Mouse (Mus musculus): ENCODE data around the gene Htra2.

Gene Htra2

GRCm38 (mm10) chr6:83031111-83031510 lies 24.0 kb downstream of the Htra2 start:
- no peak for DNase-seq

DNA sequence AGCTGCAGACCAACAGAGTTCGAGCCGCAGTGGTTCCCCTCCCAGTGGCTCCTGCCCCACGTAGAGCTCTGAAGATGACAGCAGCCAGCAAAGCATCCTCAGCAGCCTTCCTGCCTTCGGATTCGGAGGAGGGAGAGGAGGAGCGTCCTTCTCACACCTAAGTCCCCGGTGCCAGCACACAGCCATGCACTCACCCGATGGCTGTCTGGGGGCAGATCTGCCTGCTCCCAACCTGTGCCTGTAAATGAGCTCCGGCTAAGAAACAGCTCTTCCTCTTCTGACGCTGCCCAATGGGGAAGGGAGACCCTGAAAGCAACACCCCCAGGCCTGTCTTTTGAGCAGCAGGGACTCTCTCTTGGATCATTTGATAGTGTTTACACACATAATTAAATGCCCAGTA lies 25.3 kb downstream of the Htra2 start:
- no peak for DNase-seq

DNA sequence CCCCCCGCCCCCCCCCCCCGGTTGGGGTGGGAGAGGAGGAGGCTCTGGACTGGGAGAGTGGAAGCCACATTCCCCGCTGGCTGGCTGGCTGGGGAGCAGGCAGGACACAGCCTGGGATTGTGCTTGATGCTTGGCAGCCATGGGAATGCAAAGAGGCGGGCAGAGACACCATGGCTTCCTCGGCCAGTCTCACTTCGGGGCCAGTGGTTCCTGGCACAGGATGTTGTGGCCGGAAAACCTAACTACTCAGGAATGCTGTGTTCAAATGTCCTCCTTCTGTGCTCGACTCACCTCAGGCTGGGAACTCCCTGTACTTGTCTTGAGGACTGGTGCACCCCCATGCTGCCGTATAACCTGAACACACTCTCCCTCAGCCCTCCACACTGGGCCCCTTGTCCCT lies 27.4 kb downstream of the Htra2 start:
- no peak for DNase-seq

DNA sequence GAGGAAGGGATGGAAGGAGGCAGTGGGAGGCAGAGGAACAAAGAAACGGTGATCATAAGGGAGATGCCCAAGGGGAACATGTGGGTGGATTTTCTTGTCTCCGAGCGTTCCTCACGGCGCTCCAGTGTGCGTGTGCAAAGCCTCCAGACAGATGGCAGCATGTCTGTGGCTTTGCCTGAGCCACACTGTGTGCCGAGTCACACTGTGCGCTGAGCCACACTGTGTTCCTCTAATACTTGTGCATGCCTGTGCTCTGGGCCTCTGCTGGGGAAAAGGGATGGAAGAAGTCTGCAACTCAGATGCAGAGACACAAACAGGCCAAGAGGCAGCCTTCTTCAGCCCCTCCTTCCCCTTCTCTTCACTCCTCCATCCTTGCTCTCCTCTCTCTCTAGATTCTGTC lies 27.8 kb downstream of the Htra2 start:
- no peak for DNase-seq

DNA sequence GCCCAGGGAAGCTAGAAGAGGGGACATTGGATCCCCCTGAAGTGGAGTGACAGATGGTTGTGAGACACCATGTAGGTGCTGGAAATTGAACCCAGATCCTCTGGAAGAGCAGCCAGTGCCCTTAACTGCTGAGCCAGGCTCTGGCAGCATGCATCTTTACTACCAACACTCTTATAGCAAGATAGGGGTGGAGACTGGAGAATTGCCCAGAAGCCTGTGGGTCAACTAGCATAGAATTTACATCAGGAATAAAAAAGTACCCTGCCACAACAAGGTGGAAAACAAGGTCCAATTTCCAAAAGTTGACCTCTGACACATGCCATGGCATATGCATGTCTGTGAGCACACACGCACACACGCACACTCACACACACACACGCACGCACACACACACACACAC lies 29.9 kb downstream of the Htra2 start:
- DNase-seq: no peak

DNA sequence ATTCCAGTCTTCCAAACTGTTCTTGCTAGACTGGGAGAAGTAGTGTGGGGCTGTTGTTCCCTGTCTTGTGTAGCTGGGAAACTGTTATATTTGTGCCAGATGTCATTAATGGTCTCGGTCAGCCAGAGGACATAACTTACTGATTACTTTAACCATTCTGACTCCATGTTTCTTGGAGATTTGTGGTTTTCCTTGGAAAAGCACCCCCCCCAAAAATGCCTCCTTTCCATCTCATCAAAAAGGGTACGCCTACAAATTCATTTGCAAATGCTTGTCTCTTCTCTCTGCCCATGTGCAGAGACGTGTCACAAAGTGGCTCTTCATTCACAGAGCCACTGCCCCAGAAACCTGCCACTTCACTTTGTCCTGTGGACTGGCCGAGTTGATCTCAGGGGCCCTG lies 30.7 kb downstream of the Htra2 start:
- DNase-seq: no peak

DNA sequence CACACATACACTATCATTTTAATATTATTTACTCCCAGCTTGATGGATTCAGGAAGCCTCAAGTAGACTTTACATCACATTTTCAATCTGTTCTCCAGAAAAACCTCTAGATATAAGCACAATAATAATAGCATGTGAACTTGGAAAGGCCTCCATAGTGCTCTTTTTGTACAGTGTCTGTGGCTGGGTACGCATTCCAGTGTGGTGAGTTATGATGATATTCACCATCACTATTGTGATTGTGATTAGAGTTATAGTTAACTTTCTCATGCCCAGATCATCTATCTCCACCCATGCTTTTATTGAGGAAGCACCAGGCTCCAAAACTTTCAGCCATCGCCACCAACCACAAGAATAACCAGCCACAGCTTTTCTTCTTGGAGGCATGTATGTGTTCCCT lies 31.3 kb downstream of the Htra2 start:
- DNase-seq: no peak

- DNase-seq: no peak
Observed at GRCm38 (mm10) chr6:83023008-83023407, 32.1 kb downstream of the Htra2 start.

GRCm38 (mm10) chr6:83020836-83021593 lies 34.1 kb downstream of the Htra2 start:
- no peak for DNase-seq

GRCm38 (mm10) chr6:83020121-83020520 lies 35.0 kb downstream of the Htra2 start:
- no peak for DNase-seq

- DNase-seq: no peak
Observed at GRCm38 (mm10) chr6:83019044-83019443, 36.0 kb downstream of the Htra2 start.

GRCm38 (mm10) chr6:83017190-83017589 lies 37.9 kb downstream of the Htra2 start:
- DNase-seq: no peak

DNA sequence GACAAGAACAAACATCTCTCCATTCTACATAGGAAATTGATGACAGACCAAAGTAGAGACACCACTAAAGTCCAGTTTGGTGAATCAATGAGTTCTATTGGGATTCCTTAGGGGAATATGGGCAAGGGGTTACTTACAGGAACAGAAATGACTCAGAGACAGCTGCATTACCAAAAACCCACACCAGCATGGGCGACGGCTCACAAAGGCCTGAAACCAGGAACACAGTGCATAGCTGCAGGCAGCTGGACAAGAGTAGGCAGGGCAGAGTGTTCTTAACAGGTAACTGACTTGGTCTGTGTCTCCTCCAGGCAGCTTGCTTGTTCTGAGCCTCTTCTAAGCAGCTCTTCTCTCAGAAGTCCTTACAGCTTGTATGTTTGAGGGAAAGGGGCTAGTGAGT lies 39.3 kb downstream of the Htra2 start:
- no peak for DNase-seq

GRCm38 (mm10) chr6:83014482-83015466 lies 40.3 kb downstream of the Htra2 start:
- no peak for DNase-seq

GRCm38 (mm10) chr6:83013444-83013843 lies 41.6 kb downstream of the Htra2 start:
- no peak for DNase-seq

DNA sequence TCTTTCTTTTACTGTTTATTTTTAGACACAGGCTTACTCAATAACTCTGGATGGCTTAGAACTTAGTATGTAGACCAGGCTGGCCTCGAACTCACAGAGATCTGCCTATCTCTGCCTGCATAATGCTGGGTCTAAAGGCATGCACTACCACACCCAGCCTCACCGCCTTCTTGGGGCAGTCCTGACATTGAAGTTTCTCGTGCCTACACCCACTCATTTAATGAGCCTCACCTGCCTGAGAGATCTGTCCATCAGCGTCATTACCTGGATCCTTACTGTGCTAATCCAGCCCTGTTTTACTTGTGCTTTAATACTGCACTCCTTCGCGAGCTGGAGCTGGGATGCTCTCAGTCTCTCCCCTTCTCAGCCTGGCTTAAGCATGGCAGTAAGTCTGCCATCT lies 43.3 kb downstream of the Htra2 start:
- DNase-seq: no peak

DNA sequence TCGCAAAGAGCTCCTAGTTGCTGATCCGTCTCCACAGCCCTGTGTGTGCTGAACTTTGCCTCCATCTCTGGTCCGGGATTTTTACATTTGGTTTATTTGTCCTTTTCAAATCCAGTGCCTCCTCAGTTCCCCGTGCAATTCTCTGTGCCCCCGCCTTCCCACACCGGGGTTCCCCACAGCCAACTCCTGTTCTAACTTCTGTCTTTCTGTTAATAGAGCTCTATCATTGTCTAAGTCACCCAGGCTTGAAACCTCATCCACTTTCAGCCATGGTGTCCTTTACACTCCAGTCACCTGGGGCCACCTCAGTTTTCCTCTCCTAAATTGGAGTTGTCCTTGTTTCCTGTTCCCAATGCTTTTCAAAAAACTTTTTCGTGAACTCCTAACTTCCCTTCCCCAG lies 43.8 kb downstream of the Htra2 start:
- DNase-seq: no peak

DNA sequence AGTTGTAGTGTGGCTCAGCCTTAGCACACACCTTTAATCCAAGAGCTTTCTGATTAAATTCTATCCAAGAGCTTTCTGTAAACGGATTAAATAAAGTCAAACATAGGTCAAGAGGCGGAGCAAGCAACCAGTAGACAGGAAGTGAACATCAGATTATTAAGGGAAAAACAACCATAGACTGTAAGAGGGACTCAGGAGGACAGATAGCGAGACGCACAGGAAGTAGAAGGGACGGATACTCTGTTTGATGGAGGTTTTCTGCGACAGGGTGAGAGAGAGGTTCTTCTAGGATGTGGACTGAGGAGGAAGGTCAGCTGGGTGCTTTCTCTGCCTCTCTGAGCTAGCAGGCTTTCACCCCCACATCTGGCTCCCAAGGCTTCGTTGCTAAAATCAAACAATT lies 45.1 kb downstream of the Htra2 start:
- no peak for DNase-seq

DNA sequence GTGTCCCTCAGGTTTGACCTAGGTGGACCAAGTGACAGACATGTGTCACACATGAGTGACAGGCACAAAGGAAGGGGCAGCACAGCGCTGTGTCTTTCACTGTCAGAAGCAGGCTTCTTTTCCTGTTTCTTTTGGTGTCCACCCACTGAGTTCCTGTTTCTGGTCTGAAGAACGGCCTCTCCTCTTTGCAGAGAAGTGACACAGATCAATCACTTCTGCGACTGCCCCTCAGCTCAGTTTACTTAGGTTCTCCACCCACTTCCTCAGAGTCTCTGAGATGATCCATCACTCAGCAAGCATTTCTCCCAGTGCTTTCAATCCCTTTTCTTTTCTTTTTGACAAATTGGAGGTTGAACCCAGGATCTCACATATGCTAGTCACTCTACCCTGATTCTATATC lies 46.4 kb downstream of the Htra2 start:
- DNase-seq: no peak

DNA sequence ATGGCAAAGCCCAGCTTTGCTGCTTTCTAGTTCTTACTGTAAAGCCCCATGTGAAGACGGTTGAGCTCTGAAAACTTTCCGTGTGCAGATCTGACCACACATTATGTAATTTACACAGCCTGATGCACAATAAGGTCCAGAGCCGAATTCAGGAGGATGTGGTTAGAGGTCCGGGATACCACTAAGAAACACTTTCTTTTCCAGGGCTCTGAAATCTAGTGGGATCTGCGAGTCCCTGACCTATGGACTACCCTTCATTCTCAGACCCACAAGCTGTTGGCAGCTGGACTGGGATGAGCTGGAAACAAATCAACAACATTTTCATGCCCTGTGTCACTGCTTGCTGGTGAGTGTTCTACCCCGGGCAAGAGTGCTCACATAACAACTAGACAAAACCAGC lies 49.0 kb downstream of the Htra2 start:
- no peak for DNase-seq

DNA sequence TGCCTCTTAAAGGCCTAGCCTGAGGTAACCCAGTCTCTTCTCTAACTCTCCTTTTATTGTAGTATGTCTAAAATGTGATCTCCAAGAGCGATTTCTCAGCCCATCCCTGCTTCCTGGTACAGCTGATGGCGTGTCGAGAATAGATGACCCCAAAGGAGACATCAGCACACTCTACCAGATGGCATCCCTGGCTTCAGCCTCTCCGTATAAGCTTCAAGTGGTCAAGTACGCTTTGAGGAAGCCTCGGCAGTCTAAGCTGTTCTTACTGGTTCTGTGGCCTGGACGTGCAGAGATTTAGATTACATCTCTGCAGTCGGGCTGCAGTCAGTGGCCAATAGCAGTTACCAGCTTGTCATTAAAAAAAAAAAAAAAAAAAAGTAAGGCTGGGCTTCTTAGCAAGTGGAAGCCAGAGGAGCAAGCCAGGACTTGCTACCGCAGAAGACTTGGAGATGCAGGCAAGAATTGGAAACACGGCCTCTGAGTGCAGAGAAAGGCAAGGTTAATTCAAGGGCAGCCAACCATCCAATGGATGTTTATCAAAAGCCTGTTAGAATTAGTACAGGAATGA lies 49.5 kb downstream of the Htra2 start:
- DNase-seq: no peak

GRCm38 (mm10) chr6:83004872-83005271 lies 50.2 kb downstream of the Htra2 start:
- DNase-seq: peak; percentile 53 to 61

DNA sequence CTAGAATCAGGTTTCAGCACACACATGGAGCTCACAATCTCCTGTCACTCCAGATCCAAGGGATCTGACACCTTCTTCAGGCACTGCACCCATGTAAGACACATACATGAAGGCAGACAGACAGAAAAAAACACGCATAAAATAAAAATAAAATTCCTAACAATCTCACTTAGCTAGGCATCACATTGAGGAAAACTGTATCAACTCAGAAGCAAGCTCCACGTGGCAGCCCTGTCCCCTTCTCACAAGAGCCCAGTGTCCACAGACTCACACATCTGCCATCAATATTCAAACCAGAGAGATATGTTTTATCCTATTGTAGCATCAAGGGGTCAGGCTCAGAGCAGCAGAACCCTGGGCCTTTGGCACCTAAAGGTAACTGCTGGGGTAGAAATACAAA lies 50.8 kb downstream of the Htra2 start:
- no peak for DNase-seq

GRCm38 (mm10) chr6:83003850-83004249 lies 51.2 kb downstream of the Htra2 start:
- no peak for DNase-seq

Measured in spleen, adult 18-20 months (tissue).